Mouse (Mus musculus) lung, postnatal 0 days (tissue): ENCODE data around the gene Zfp579.

Experiments used
- CTCF ChIP-seq: IDR thresholded peaks from 2 replicates; pipeline ENCODE4 v1.5.1; 2016; ENCODE audit warnings: antibody characterized with exemption, mild to moderate bottlenecking
- EP300 ChIP-seq: IDR thresholded peaks from 2 replicates; pipeline ENCODE4 v1.6.1; 2016; ENCODE audit warnings: antibody characterized with exemption, mild to moderate bottlenecking, control low read depth

DNA sequence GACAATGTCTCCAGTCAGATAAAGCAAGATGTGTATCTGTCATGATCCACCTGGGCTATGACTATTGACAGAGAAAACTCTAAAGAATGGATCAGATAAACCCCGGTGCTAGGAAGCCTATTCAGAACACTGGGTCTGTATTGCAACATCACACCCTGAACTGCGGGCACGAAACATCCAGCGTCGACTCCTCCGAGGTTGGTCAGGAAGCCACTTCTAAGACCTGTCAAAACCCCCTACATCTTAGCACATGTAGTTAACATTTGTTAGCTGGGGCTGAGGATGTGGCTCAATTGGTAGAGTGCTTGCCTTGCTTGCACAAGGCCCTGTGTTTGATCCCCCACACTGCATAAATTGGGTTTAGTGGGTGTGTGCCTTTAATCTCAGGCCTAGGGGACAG, 47.6 kb downstream of the Zfp579 start:
- TF ChIP-seq CTCF: no peak
- no peak for TF ChIP-seq EP300
